Mouse (Mus musculus): ENCODE results near the gene Vwce.

GRCm38 (mm10) chr19:10671854-10672417 is 37.9 kb downstream of the Vwce start:
- TF ChIP-seq CTCF (IDR thresholded peaks at IDR 0.05; ENCODE audit: extremely low read depth, insufficient read depth, insufficient read length, insufficient replicate concordance) = no peak
- no peak for TF ChIP-seq POLR2A (IDR thresholded peaks at IDR 0.05; ENCODE audit: low read depth, low read length)

Data from spleen, adult 2 months (tissue).